Mouse (Mus musculus): ENCODE measurements at regions not wholly inside any gene's neighbourhood (a gene's known extent, or its start where the extent isn't known, plus 50 kb on each side); places are given as distances from the start of the nearest gene placed in this dataset.
"Not testable (repeated sequence)": the region's sequence is repeated elsewhere in the genome, so short reads cannot be mapped to it uniquely, and the experiment has no call there.

DNA sequence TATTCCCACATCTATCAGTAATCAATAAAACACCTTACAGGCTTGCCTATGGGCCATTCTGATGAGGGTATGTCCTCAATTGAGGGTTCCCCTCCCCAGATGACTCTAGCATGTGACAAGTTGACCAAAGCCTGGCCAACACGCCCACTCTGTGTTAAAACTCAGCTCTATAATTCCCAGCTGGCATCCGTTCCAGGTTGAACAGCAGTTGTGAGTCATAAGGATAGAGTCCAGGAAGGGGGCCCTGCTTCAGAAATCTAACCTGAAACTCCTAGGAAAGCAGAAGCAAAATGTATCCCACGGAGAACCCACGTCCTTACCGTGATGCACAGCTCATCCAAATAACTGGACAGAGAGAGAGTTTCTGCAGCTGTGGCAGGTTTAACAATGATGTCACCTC is 147.2 kb upstream of the Ipo5 start:
- Histone ChIP-seq H3K27ac (replicated peaks; ENCODE audit: low read depth, low read length) (no peak overlapping the region), H3K9me3 (replicated peaks; ENCODE audit: control insufficient read depth, low read length) (no peaks in the 10 kb centered on the region), H3K9ac (replicated peaks; ENCODE audit: low read length) (no peak overlapping the region), H3K4me3 (ENCODE audit: low read depth, low read length) (no peak overlapping the region), H3K4me2 (ENCODE audit: low read depth, low read length) (no peak overlapping the region), H3K36me3 (replicated peaks; ENCODE audit: control insufficient read depth, insufficient read depth, low read depth, low read length) (no peaks in the 10 kb centered on the region), H3K4me1 (ENCODE audit: control insufficient read depth, insufficient read depth, low read length) (no peaks in the 10 kb centered on the region), H3K27me3 (ENCODE audit: control insufficient read depth, insufficient read depth, low read length) (no peaks in the 10 kb centered on the region)
- ATAC-seq (replicated peaks; ENCODE audit: insufficient number of reproducible peaks, low FRiP score, low TSS enrichment, low read depth) (no peak), DNase-seq (ENCODE audit: low spot score) (no peak)
- 90% methylated on average over 5 of the region's 5 CpGs for WGBS

DNA sequence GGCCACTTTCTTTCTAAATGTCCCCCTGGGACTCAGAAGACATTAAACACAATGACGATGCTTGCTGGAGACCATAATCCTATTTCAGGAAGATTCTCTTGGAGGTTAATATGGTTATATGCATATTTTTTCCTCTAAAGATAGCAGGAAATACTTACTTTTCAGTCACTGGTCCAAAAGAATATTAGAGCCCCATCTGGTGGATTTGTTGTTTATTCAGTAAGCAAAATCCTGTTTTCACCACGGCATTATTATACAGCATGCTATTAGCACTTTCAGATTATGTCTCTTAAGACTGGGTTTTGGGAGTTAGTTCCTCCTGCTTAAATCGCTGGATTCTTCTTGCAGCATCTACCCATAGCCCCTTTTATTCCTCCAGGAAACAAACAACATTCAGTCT is 146.6 kb upstream of the Ipo5 start:
- Histone ChIP-seq H3K4me3 (ENCODE audit: low read depth, low read length) (no peak overlapping the region), H3K36me3 (replicated peaks; ENCODE audit: control insufficient read depth, insufficient read depth, low read depth, low read length) (no peaks in the 10 kb centered on the region), H3K9me3 (replicated peaks; ENCODE audit: control insufficient read depth, low read length) (no peaks in the 10 kb centered on the region), H3K27ac (replicated peaks; ENCODE audit: low read depth, low read length) (no peak overlapping the region), H3K9ac (replicated peaks; ENCODE audit: low read length) (no peak overlapping the region), H3K27me3 (ENCODE audit: control insufficient read depth, insufficient read depth, low read length) (no peaks in the 10 kb centered on the region), H3K4me2 (ENCODE audit: low read depth, low read length) (no peak overlapping the region), H3K4me1 (ENCODE audit: control insufficient read depth, insufficient read depth, low read length) (no peaks in the 10 kb centered on the region)
- no peak for ATAC-seq (replicated peaks; ENCODE audit: insufficient number of reproducible peaks, low FRiP score, low TSS enrichment, low read depth)
- 79% methylated on average over 3 of the region's 3 CpGs for WGBS
- no peak for DNase-seq (ENCODE audit: low spot score)

DNA sequence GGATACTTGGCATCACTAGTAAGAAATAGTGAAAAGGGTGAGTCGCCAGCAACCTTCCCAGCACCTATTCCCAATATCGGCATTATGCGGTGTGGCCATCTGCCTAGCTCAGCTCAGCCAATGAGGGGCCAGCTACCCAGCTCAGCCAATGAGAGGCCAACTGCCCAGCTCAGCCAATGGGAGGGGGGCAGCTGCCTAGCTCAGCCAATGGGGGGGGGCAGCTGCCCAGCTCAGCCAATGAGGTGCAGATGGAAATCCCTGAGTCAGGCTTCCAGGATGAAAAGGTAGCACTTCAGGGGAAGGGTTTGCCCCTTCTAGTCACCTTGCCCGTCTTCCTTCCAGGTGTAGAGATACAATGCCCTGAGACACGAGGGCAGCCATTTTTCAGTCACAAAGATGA is 144.6 kb upstream of the Ipo5 start:
- no peak overlapping the region for H3K9ac ChIP-seq (replicated peaks; ENCODE audit: low read length)
- no peak overlapping the region for H3K4me3 ChIP-seq (ENCODE audit: low read depth, low read length)
- no peaks in the 10 kb centered on the region for H3K4me1 ChIP-seq (ENCODE audit: control insufficient read depth, insufficient read depth, low read length)
- H3K36me3 ChIP-seq (replicated peaks; ENCODE audit: control insufficient read depth, insufficient read depth, low read depth, low read length): no peaks in the 10 kb centered on the region
- H3K4me2 ChIP-seq (ENCODE audit: low read depth, low read length): no peak overlapping the region
- DNase-seq (ENCODE audit: low spot score): no peak
- no peaks in the 10 kb centered on the region for H3K27me3 ChIP-seq (ENCODE audit: control insufficient read depth, insufficient read depth, low read length)
- H3K9me3 ChIP-seq (replicated peaks; ENCODE audit: control insufficient read depth, low read length): no peaks in the 10 kb centered on the region
- ATAC-seq (replicated peaks; ENCODE audit: insufficient number of reproducible peaks, low FRiP score, low TSS enrichment, low read depth): no peak
- H3K27ac ChIP-seq (replicated peaks; ENCODE audit: low read depth, low read length): no peak overlapping the region
- whole genome bisulfite sequencing: 90% methylated on average over 5 of the region's 5 CpGs

DNA sequence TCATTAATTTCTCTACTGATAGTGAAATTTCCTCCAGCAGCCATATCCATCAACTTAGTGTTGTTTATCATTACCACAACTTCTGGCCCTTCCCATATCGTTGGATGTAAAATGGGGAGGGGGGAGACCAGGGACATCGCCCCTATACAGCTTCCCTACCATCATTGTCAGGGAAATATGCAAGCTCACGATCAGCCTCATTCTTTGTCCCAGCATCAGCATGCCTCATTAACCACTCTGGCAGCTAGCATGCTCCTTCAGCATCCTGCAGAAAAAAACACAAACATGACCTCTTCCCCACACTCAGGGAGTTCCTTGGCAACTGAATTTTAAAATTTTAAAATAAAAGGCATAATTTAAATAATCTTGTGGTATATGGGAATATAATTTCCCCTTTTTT is 140.4 kb upstream of the Ipo5 start:
- DNase-seq (ENCODE audit: low spot score): no peak
- WGBS: 74% methylated on average over 3 of the region's 3 CpGs

DNA sequence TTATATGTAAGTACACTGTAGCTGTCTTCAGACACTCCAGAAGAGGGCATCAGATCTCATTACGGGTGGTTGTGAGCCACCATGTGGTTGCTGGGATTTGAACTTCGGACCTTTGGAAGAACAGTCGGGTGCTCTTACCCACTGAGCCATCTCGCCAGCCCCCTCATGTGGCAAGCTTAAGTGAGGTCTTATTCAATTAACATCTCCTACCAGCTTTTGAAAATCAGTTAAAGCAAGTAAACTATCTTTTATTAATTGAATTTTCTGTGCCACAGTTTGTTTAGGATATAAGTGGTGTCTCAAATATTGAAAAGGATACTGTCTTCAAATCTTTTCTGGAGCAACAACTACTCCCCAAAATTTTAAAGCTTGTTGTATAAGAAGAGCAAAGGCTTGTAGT is 138.0 kb upstream of the Ipo5 start:
- H3K4me2 ChIP-seq (ENCODE audit: low read depth, low read length); H3K36me3 ChIP-seq (replicated peaks; ENCODE audit: control insufficient read depth, insufficient read depth, low read depth, low read length); ATAC-seq (replicated peaks; ENCODE audit: insufficient number of reproducible peaks, low FRiP score, low TSS enrichment, low read depth); DNase-seq (ENCODE audit: low spot score); H3K9ac ChIP-seq (replicated peaks; ENCODE audit: low read length); H3K4me3 ChIP-seq (ENCODE audit: low read depth, low read length); H3K27me3 ChIP-seq (ENCODE audit: control insufficient read depth, insufficient read depth, low read length); H3K4me1 ChIP-seq (ENCODE audit: control insufficient read depth, insufficient read depth, low read length); H3K9me3 ChIP-seq (replicated peaks; ENCODE audit: control insufficient read depth, low read length); H3K27ac ChIP-seq (replicated peaks; ENCODE audit: low read depth, low read length): not testable (repeated sequence)
- 73% methylated on average over 3 of the region's 4 CpGs for WGBS

More for the DNA sequence above, 140.4 kb upstream of the Ipo5 start:
- Histone ChIP-seq H3K27ac (replicated peaks; ENCODE audit: low read depth, low read length) (no peak overlapping the region), H3K9me3 (replicated peaks; ENCODE audit: control insufficient read depth, low read length) (no peaks in the 10 kb centered on the region), H3K4me3 (ENCODE audit: low read depth, low read length) (no peak overlapping the region), H3K36me3 (replicated peaks; ENCODE audit: control insufficient read depth, insufficient read depth, low read depth, low read length) (no peaks in the 10 kb centered on the region), H3K4me2 (ENCODE audit: low read depth, low read length) (no peak overlapping the region), H3K4me1 (ENCODE audit: control insufficient read depth, insufficient read depth, low read length) (no peaks in the 10 kb centered on the region), H3K27me3 (ENCODE audit: control insufficient read depth, insufficient read depth, low read length) (no peaks in the 10 kb centered on the region), H3K9ac (replicated peaks; ENCODE audit: low read length) (no peak overlapping the region)
- no peak for ATAC-seq (replicated peaks; ENCODE audit: insufficient number of reproducible peaks, low FRiP score, low TSS enrichment, low read depth)

DNA sequence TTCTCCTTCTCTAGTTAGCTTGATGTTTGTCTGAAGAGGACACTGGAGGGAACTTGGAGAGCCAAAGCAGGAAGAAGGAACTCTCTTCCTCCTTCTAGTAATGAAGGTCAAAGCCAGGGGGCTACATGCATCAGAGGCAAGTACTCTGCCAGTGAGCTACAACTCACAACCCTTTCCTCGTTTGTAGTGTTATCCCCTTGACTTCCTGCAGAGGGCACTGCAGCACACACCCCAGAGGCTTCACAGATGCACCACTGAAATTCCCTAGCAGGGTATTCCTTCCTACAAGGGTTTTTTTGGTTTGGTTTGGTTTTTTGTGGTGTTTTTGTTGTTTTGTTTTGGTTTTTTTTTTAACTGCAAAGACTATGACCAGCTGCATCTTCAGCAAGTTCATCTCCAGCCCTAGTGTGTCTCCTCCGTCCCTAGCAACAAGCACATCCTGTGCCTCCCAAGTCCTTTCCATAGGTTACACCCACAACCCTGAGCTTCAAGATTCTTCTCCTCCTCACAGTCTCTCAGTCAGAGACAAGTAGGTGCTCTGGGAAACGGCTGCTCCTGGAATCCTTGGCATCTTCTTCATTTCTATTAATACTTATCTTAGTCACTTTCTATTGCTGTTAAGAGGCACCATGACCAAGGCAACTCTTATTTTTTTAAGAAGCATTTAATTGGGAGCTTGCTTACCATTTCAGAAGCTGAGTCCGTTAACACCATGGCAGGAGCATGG is 119.0 kb upstream of the Ipo5 start:
- DNase-seq (ENCODE audit: low spot score): peak; percentile 3
- Histone ChIP-seq H3K27ac (replicated peaks; ENCODE audit: low read depth, low read length) (no peak overlapping the region), H3K4me2 (ENCODE audit: low read depth, low read length) (no peak overlapping the region), H3K9me3 (replicated peaks; ENCODE audit: control insufficient read depth, low read length) (no peaks in the 10 kb centered on the region), H3K4me3 (ENCODE audit: low read depth, low read length) (no peak overlapping the region), H3K4me1 (ENCODE audit: control insufficient read depth, insufficient read depth, low read length) (no peaks in the 10 kb centered on the region), H3K36me3 (replicated peaks; ENCODE audit: control insufficient read depth, insufficient read depth, low read depth, low read length) (no peaks in the 10 kb centered on the region), H3K9ac (replicated peaks; ENCODE audit: low read length) (no peak overlapping the region), H3K27me3 (ENCODE audit: control insufficient read depth, insufficient read depth, low read length) (no peaks in the 10 kb centered on the region)
- WGBS: 89% methylated on average over 4 of the region's 4 CpGs
- ATAC-seq (replicated peaks; ENCODE audit: insufficient number of reproducible peaks, low FRiP score, low TSS enrichment, low read depth): no peak

DNA sequence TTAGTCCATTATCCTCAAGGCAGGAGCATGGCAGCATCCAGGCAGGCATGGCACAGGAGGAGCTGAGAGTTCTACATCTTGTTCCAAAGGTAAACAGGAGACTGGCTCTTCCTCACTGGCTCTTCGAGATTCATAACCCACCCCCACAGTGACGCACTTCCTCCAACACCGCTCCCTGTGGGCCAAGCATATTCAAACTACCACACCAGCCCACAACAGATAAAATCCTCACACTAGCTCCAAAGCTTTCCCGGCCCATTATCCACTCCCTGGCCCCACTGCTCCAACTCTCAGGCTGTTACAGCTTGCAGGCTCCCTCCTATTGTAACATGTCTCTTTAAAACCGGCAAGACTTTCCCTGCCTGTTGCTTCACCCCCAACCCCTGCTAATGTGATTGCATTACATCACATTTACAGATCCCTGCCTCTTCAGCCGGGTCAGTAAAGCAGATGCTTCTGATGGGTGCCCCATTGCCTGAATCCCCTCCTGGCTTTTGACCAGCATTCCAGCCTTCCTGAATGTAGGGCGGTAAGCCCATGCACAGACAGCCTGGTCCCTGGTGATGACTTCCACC is 113.0 kb upstream of the Ipo5 start:
- 77% methylated on average over 7 of the region's 7 CpGs for WGBS
- ATAC-seq (replicated peaks; ENCODE audit: insufficient number of reproducible peaks, low FRiP score, low TSS enrichment, low read depth): no peak

DNA sequence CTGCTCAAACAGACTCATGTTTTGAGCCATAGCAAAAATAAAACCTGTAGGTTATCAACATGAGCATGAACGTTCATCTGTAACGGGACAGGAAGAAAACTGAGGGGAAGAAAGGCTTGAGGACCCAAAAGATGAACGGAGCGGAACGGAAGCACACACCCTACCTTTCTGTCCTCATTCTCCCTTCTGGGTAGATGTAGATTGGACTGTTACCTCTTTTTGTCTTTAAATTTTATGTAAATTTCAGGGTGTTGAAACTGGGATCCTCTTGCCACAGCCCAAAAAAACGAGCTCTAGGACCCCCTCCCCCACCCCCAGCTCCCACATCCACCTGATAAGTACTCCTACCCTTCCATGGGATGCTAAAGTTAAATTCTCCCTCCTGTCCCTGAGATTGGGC is 107.8 kb upstream of the Ipo5 start:
- Histone ChIP-seq H3K4me1 (ENCODE audit: control insufficient read depth, insufficient read depth, low read length) (no peaks in the 10 kb centered on the region), H3K4me3 (ENCODE audit: low read depth, low read length) (no peak overlapping the region), H3K27ac (replicated peaks; ENCODE audit: low read depth, low read length) (no peak overlapping the region)

More for the DNA sequence above, 113.0 kb upstream of the Ipo5 start:
- Histone ChIP-seq H3K9me3 (replicated peaks; ENCODE audit: control insufficient read depth, low read length) (no peaks in the 10 kb centered on the region), H3K27ac (replicated peaks; ENCODE audit: low read depth, low read length) (no peak overlapping the region), H3K36me3 (replicated peaks; ENCODE audit: control insufficient read depth, insufficient read depth, low read depth, low read length) (no peaks in the 10 kb centered on the region), H3K4me2 (ENCODE audit: low read depth, low read length) (no peak overlapping the region), H3K9ac (replicated peaks; ENCODE audit: low read length) (no peak overlapping the region), H3K4me1 (ENCODE audit: control insufficient read depth, insufficient read depth, low read length) (no peaks in the 10 kb centered on the region), H3K4me3 (ENCODE audit: low read depth, low read length) (no peak overlapping the region), H3K27me3 (ENCODE audit: control insufficient read depth, insufficient read depth, low read length) (no peaks in the 10 kb centered on the region)
- no peak for DNase-seq (ENCODE audit: low spot score)

More for the DNA sequence above, 107.8 kb upstream of the Ipo5 start:
- Histone ChIP-seq H3K9ac (replicated peaks; ENCODE audit: low read length) (no peak overlapping the region), H3K36me3 (replicated peaks; ENCODE audit: control insufficient read depth, insufficient read depth, low read depth, low read length) (no peaks in the 10 kb centered on the region), H3K9me3 (replicated peaks; ENCODE audit: control insufficient read depth, low read length) (no peaks in the 10 kb centered on the region), H3K27me3 (ENCODE audit: control insufficient read depth, insufficient read depth, low read length) (no peaks in the 10 kb centered on the region), H3K4me2 (ENCODE audit: low read depth, low read length) (no peak overlapping the region; the same call in 1 of the 2 replicates)
- 51% methylated on average over 6 of the region's 6 CpGs for WGBS
- ATAC-seq (replicated peaks; ENCODE audit: insufficient number of reproducible peaks, low FRiP score, low TSS enrichment, low read depth) (no peak), DNase-seq (ENCODE audit: low spot score) (no peak)

All from embryonic facial prominence, embryonic 11.5 days (tissue).